Mouse (Mus musculus) megakaryocyte, adult 5-6 weeks (primary cell): ENCODE measurements around the gene Ctdsp2. TPM values are rescaled to one million over a fixed set of nuclear protein-coding genes. Genes with fewer than 3 reads are reported as not detected.

ENCODE experiments used
- ATAC-seq: 2 replicates; pipeline ENCODE4 v1.8.0; 2016; ENCODE audit warnings: mild to moderate bottlenecking, inconsistent platforms; ENCODE audit not compliant: poor library complexity, severe bottlenecking
- total RNA-seq, 2 experiments: library from RNA; stranded (forward) in 1 of 2; stranded (reverse) in 1 of 2; fragments of 153-499, 151-499 nt in 1 of 2; fragments of 221-1000, 200-1000 nt in 1 of 2; gene quantifications; 2 replicates each; pipeline versions ENCODE4 v1.2.3 to v1.2.4; 2015 to 2017

Gene Ctdsp2
- total RNA-seq, 2 experiments from 2014 or later = 38.0 to 73.2 TPM

GRCm38 (mm10) chr10:127040569-127041214 lies 62.2 kb downstream of the Ctdsp2 start:
- peak; percentile 21 for ATAC-seq

- peak; percentile 53 for ATAC-seq
Measured at GRCm38 (mm10) chr10:127041274-127041766, 62.8 kb downstream of the Ctdsp2 start, which contains the start of the genes Mettl1 and Eef1akmt3. Gene Mettl1, plus strand, starts transcription at chr10:127041414. Gene Eef1akmt3, minus strand, starts transcription at chr10:127041513.

- ATAC-seq = peak; percentile 90
Measured at GRCm38 (mm10) chr10:127041774-127042338, 63.3 kb downstream of the Ctdsp2 start.

GRCm38 (mm10) chr10:127042468-127043115 lies 64.1 kb downstream of the Ctdsp2 start:
- no peak for ATAC-seq

- ATAC-seq = no peak
Measured at GRCm38 (mm10) chr10:127043187-127043586, 64.7 kb downstream of the Ctdsp2 start.

GRCm38 (mm10) chr10:127047954-127048353 lies 69.4 kb downstream of the Ctdsp2 start, which contains the start of gene Cyp27b1:
Gene Cyp27b1, plus strand, starts transcription at chr10:127048250.
- ATAC-seq = no peak

- ATAC-seq = no peak
Measured at GRCm38 (mm10) chr10:127048608-127049394, 70.3 kb downstream of the Ctdsp2 start.

Other genes starting within 250 kb of the Ctdsp2 start
- 7.0 and 8.6 TPM in 2 replicates for gene Atp23, start 77.4 kb upstream of the Ctdsp2 start, total RNA-seq (2015)
- gene Atp23, start 77.4 kb upstream of the Ctdsp2 start, total RNA-seq (2017) = 3.5 and 5.1 TPM in 2 replicates
- gene Avil, start 22.0 kb downstream of the Ctdsp2 start, total RNA-seq (2015) = 0.07 TPM in 1 of 2 replicates, not detected in the other
- gene Avil, start 22.0 kb downstream of the Ctdsp2 start, total RNA-seq (2017) = 0.04 and 0.16 TPM in 2 replicates
- gene Tsfm, start 52.1 kb downstream of the Ctdsp2 start, total RNA-seq (2015) = 17.4 and 25.7 TPM in 2 replicates
- 17.1 and 21.0 TPM in 2 replicates for gene Tsfm, start 52.1 kb downstream of the Ctdsp2 start, total RNA-seq (2017)
- 4.2 and 5.4 TPM in 2 replicates for gene Mettl1, start 62.7 kb downstream of the Ctdsp2 start, total RNA-seq (2015)
- gene Mettl1, start 62.7 kb downstream of the Ctdsp2 start, total RNA-seq (2017) = 3.5 and 8.9 TPM in 2 replicates
- not detected in 2 replicates for gene Eef1akmt3, start 62.8 kb downstream of the Ctdsp2 start, total RNA-seq (2015)
- 0.08 TPM in 1 of 2 replicates, not detected in the other for gene Eef1akmt3, start 62.8 kb downstream of the Ctdsp2 start, total RNA-seq (2017)
- not detected in 2 replicates for gene Cyp27b1, start 69.5 kb downstream of the Ctdsp2 start, total RNA-seq (2015)
- gene Cyp27b1, start 69.5 kb downstream of the Ctdsp2 start, total RNA-seq (2017) = not detected in 2 replicates
- gene March9, start 81.5 kb downstream of the Ctdsp2 start, total RNA-seq (2015) = 0.04 TPM in 1 of 2 replicates, not detected in the other
- gene March9, start 81.5 kb downstream of the Ctdsp2 start, total RNA-seq (2017) = 0.22 and 0.37 TPM in 2 replicates
- gene Cdk4, start 84.8 kb downstream of the Ctdsp2 start, total RNA-seq (2015) = 276 and 285 TPM in 2 replicates
- gene Cdk4, start 84.8 kb downstream of the Ctdsp2 start, total RNA-seq (2017) = 174 and 258 TPM in 2 replicates
- gene Tspan31, start 91.5 kb downstream of the Ctdsp2 start, total RNA-seq (2015) = 70.0 and 82.5 TPM in 2 replicates
- 61.6 and 62.5 TPM in 2 replicates for gene Tspan31, start 91.5 kb downstream of the Ctdsp2 start, total RNA-seq (2017)
- gene Agap2, start 96.6 kb downstream of the Ctdsp2 start, total RNA-seq (2015) = 4.1 and 8.3 TPM in 2 replicates
- gene Agap2, start 96.6 kb downstream of the Ctdsp2 start, total RNA-seq (2017) = 32.5 and 35.4 TPM in 2 replicates
- gene Os9, start 142.4 kb downstream of the Ctdsp2 start, total RNA-seq (2015) = 39.9 and 42.3 TPM in 2 replicates
- 170 and 195 TPM in 2 replicates for gene Os9, start 142.4 kb downstream of the Ctdsp2 start, total RNA-seq (2017)
- 113 TPM in 2 replicates for gene B4galnt1, start 186.5 kb downstream of the Ctdsp2 start, total RNA-seq (2015)
- gene B4galnt1, start 186.5 kb downstream of the Ctdsp2 start, total RNA-seq (2017) = 67.7 and 75.5 TPM in 2 replicates
- 0.91 TPM in 1 of 2 replicates, not detected in the other for gene Slc26a10, start 201.9 kb downstream of the Ctdsp2 start, total RNA-seq (2015)
- gene Slc26a10, start 201.9 kb downstream of the Ctdsp2 start, total RNA-seq (2017) = 0.22 and 0.53 TPM in 2 replicates
- 0.16 TPM in 1 of 2 replicates, not detected in the other for gene Arhgef25, start 211.4 kb downstream of the Ctdsp2 start, total RNA-seq (2015)
- 0.41 and 1.0 TPM in 2 replicates for gene Arhgef25, start 211.4 kb downstream of the Ctdsp2 start, total RNA-seq (2017)
- 8.2 and 9.2 TPM in 2 replicates for gene Dtx3, start 217.0 kb downstream of the Ctdsp2 start, total RNA-seq (2015)
- gene Dtx3, start 217.0 kb downstream of the Ctdsp2 start, total RNA-seq (2017) = 4.5 and 9.1 TPM in 2 replicates
- gene Pip4k2c, start 232.9 kb downstream of the Ctdsp2 start, total RNA-seq (2015) = 9.6 and 12.0 TPM in 2 replicates
- gene Pip4k2c, start 232.9 kb downstream of the Ctdsp2 start, total RNA-seq (2017) = 13.2 and 17.8 TPM in 2 replicates